Mouse (Mus musculus): Measurements from ENCODE around the gene Prune1. TPM values are rescaled to one million over a fixed set of nuclear protein-coding genes. Genes with fewer than 3 reads are reported as not detected.

The Prune1 gene
- total and polyA plus RNA-seq, 2 experiments from 2014 or later, result 59.0 to 60.4 TPM

- DNase-seq (no peak), ATAC-seq (no peak)
- no peaks in the 10 kb centered on the region for H3K27me3 ChIP-seq (ENCODE audit: insufficient read depth, low read length)
- no peak overlapping the region for H3K4me3 ChIP-seq (ENCODE audit: low read depth, low read length)
- H3K9ac ChIP-seq, result no peak overlapping the region
- H3K36me3 ChIP-seq (ENCODE audit: insufficient read depth), result peaks cover 24% of the 10 kb centered on the region
- H3K27ac ChIP-seq (ENCODE audit: low read depth, low read length), result no peak overlapping the region
- 80% methylated on average over 5 of the region's 5 CpGs for WGBS
- no peaks in the 10 kb centered on the region for H3K9me3 ChIP-seq (ENCODE audit: low read length)
- no peak for TF ChIP-seq CTCF (IDR thresholded peaks at IDR 0.05; ENCODE audit: low read depth)
- no peaks in the 10 kb centered on the region for H3K4me1 ChIP-seq (ENCODE audit: insufficient read depth)
- H3K4me2 ChIP-seq (ENCODE audit: low read depth), result no peak overlapping the region
Observed at GRCm38 (mm10) chr3:95250361-95250760, 31.5 kb downstream of the Prune1 start.

GRCm38 (mm10) chr3:95247660-95248336 is 34.1 kb downstream of the Prune1 start:
- no peaks in the 10 kb centered on the region for H3K27me3 ChIP-seq (ENCODE audit: insufficient read depth, low read length)
- WGBS, result 88% methylated on average over 1 of the region's 1 CpGs
- no peak overlapping the region for H3K9ac ChIP-seq
- H3K9me3 ChIP-seq (ENCODE audit: low read length), result no peaks in the 10 kb centered on the region
- no peak overlapping the region for H3K4me2 ChIP-seq (ENCODE audit: low read depth)
- no peak for TF ChIP-seq CTCF (IDR thresholded peaks at IDR 0.05; ENCODE audit: low read depth)
- H3K36me3 ChIP-seq (ENCODE audit: insufficient read depth), result peaks cover 10% of the 10 kb centered on the region; the same call in 1 of the 2 replicates
- H3K4me3 ChIP-seq (ENCODE audit: low read depth, low read length), result no peak overlapping the region
- DNase-seq (no peak), ATAC-seq (no peak)
- H3K27ac ChIP-seq (ENCODE audit: low read depth, low read length), result no peak overlapping the region
- H3K4me1 ChIP-seq (ENCODE audit: insufficient read depth), result no peaks in the 10 kb centered on the region

GRCm38 (mm10) chr3:95246465-95247231 is 35.2 kb downstream of the Prune1 start:
- DNase-seq (no peak), ATAC-seq (no peak; the same call in 1 of the 2 replicates)
- Histone ChIP-seq H3K27ac (ENCODE audit: low read depth, low read length) (no peak overlapping the region), H3K4me1 (ENCODE audit: insufficient read depth) (no peaks in the 10 kb centered on the region), H3K9ac (no peak overlapping the region), H3K36me3 (ENCODE audit: insufficient read depth) (peaks cover 12% of the 10 kb centered on the region), H3K27me3 (ENCODE audit: insufficient read depth, low read length) (no peaks in the 10 kb centered on the region), H3K4me2 (ENCODE audit: low read depth) (no peak overlapping the region), H3K9me3 (ENCODE audit: low read length) (no peaks in the 10 kb centered on the region), H3K4me3 (ENCODE audit: low read depth, low read length) (no peak overlapping the region)
- TF ChIP-seq CTCF (IDR thresholded peaks at IDR 0.05; ENCODE audit: low read depth), result no peak
- WGBS, result 61% methylated on average over 5 of the region's 5 CpGs

- DNase-seq, result no peak
- Histone ChIP-seq H3K9ac (no peak overlapping the region), H3K4me1 (ENCODE audit: insufficient read depth) (no peaks in the 10 kb centered on the region), H3K4me2 (ENCODE audit: low read depth) (no peak overlapping the region), H3K4me3 (ENCODE audit: low read depth, low read length) (no peak overlapping the region), H3K27ac (ENCODE audit: low read depth, low read length) (no peak overlapping the region), H3K9me3 (ENCODE audit: low read length) (no peaks in the 10 kb centered on the region), H3K27me3 (ENCODE audit: insufficient read depth, low read length) (no peaks in the 10 kb centered on the region), H3K36me3 (ENCODE audit: insufficient read depth) (peaks cover 11% of the 10 kb centered on the region)
- no peak for ATAC-seq
- WGBS, result 81% methylated on average over 2 of the region's 2 CpGs
- no peak for TF ChIP-seq CTCF (IDR thresholded peaks at IDR 0.05; ENCODE audit: low read depth)
Observed at GRCm38 (mm10) chr3:95243086-95243485, 38.8 kb downstream of the Prune1 start.

- Histone ChIP-seq H3K9ac (no peak within 1 kb of the TSS), H3K27me3 (ENCODE audit: insufficient read depth, low read length) (no peaks in the 10 kb centered on the region), H3K4me3 (ENCODE audit: low read depth, low read length) (no peak within 1 kb of the TSS), H3K36me3 (ENCODE audit: insufficient read depth) (peaks cover 16% of the 10 kb centered on the region), H3K27ac (ENCODE audit: low read depth, low read length) (no peak within 1 kb of the TSS), H3K9me3 (ENCODE audit: low read length) (no peaks in the 10 kb centered on the region), H3K4me2 (ENCODE audit: low read depth) (no peak within 1 kb of the TSS), H3K4me1 (ENCODE audit: insufficient read depth) (no peaks in the 10 kb centered on the region)
- WGBS, result 83% methylated on average over 7 of the region's 7 CpGs
- DNase-seq (no peak), ATAC-seq (no peak)
- TF ChIP-seq CTCF (IDR thresholded peaks at IDR 0.05; ENCODE audit: low read depth), result no peak
Observed at GRCm38 (mm10) chr3:95241498-95241897, 40.4 kb downstream of the Prune1 start, which contains the start of gene Gm128. Gene Gm128 (minus strand): TSS chr3:95241598.

- 36% methylated on average over 17 of the region's 17 CpGs for WGBS
- no peak overlapping the region for H3K27ac ChIP-seq (ENCODE audit: low read depth, low read length)
- ATAC-seq (0 out of 2 replicates have a peak, but pooled peaks have one; percentile 14), DNase-seq (no peak)
- H3K27me3 ChIP-seq (ENCODE audit: insufficient read depth, low read length), result no peaks in the 10 kb centered on the region
- H3K36me3 ChIP-seq (ENCODE audit: insufficient read depth), result peaks cover 20% of the 10 kb centered on the region
- no peaks in the 10 kb centered on the region for H3K4me1 ChIP-seq (ENCODE audit: insufficient read depth)
- no peak overlapping the region for H3K4me3 ChIP-seq (ENCODE audit: low read depth, low read length)
- no peak overlapping the region for H3K4me2 ChIP-seq (ENCODE audit: low read depth)
- no peaks in the 10 kb centered on the region for H3K9me3 ChIP-seq (ENCODE audit: low read length)
- no peak for TF ChIP-seq CTCF (IDR thresholded peaks at IDR 0.05; ENCODE audit: low read depth)
- H3K9ac ChIP-seq, result no peak overlapping the region
Observed at GRCm38 (mm10) chr3:95240900-95241299, 41.0 kb downstream of the Prune1 start.

GRCm38 (mm10) chr3:95239971-95240370 is 41.9 kb downstream of the Prune1 start:
- no peak overlapping the region for H3K4me3 ChIP-seq (ENCODE audit: low read depth, low read length)
- H3K27ac ChIP-seq (ENCODE audit: low read depth, low read length), result no peak overlapping the region
- no peaks in the 10 kb centered on the region for H3K9me3 ChIP-seq (ENCODE audit: low read length)
- no peak overlapping the region for H3K4me2 ChIP-seq (ENCODE audit: low read depth)
- no peaks in the 10 kb centered on the region for H3K27me3 ChIP-seq (ENCODE audit: insufficient read depth, low read length)
- H3K4me1 ChIP-seq (ENCODE audit: insufficient read depth), result no peaks in the 10 kb centered on the region
- ATAC-seq (no peak), DNase-seq (no peak)
- H3K9ac ChIP-seq, result no peak overlapping the region
- no peak for TF ChIP-seq CTCF (IDR thresholded peaks at IDR 0.05; ENCODE audit: low read depth)
- 89% methylated on average over 12 of the region's 12 CpGs for WGBS
- peaks cover 29% of the 10 kb centered on the region for H3K36me3 ChIP-seq (ENCODE audit: insufficient read depth)

All from forebrain, postnatal 0 days (tissue).